Mouse (Mus musculus) ES-E14 (cell line): ENCODE measurements at regions not wholly inside any gene's neighbourhood (a gene's known extent, or its start where the extent isn't known, plus 50 kb on each side); places are given as distances from the start of the nearest gene placed in this dataset.

Source experiments
- CHD2 ChIP-seq: IDR thresholded peaks from 2 replicates; pipeline ENCODE4 v1.6.1; 2014; ENCODE audit warnings: mild to moderate bottlenecking, low read depth, low read length, inconsistent platforms
- HCFC1 ChIP-seq: IDR thresholded peaks from 2 replicates; pipeline ENCODE4 v1.6.1; 2012; ENCODE audit warnings: low read length, inconsistent platforms, borderline replicate concordance; ENCODE audit not compliant: insufficient read depth
- MAFK ChIP-seq: IDR thresholded peaks from 2 replicates; pipeline ENCODE4 v1.6.1; 2014; ENCODE audit warnings: mild to moderate bottlenecking, low read depth, low read length, inconsistent platforms; ENCODE audit not compliant: insufficient read depth
- ZC3H11A ChIP-seq: IDR thresholded peaks from 2 replicates; pipeline ENCODE4 v1.6.1; 2012; ENCODE audit warnings: low read depth, mild to moderate bottlenecking, inconsistent platforms, low read length, borderline replicate concordance

GRCm38 (mm10) chr16:30897371-30897770 is 183.9 kb downstream of the Xxylt1 start:
- no peak for TF ChIP-seq MAFK
- no peak for TF ChIP-seq ZC3H11A
- TF ChIP-seq HCFC1 = no peak
- TF ChIP-seq CHD2 = no peak
